Mouse (Mus musculus): ENCODE results near the gene Gmcl1. TPM values are rescaled to one million over a fixed set of nuclear protein-coding genes. Genes with fewer than 3 reads are reported as not detected.

Gmcl1 gene
- total RNA-seq, 2 experiments from 2014 or later, result 2.4 to 2.7 TPM

- no peak for DNase-seq
- intact Hi-C loops (cut with DNase I), result no loop called here
Observed at GRCm38 (mm10) chr6:86740652-86741051, 7.5 kb upstream of the Gmcl1 start.

- DNase-seq, result no peak
- intact Hi-C loops (cut with DNase I), result no loop called here
Observed at GRCm38 (mm10) chr6:86736830-86737229, 3.6 kb upstream of the Gmcl1 start.

DNA sequence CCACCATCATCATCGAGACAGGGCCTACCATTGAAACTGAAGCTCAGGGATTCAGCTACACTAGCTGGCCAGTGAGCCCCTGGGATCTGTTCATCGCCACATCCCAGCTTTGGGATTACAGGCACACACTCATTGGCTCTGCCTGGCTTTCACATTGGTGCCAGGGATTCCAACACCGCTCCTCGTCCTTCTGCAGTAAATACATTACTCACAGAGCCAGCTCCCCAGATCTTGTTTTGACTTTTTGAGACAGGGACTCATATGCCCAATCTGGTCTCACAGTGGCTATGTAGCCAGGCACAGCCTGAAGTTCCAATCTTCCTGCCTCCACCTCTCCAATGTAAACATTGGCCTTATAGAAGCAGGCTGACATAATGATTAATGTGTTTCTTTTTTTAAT lies 3.1 kb upstream of the Gmcl1 start:
- intact Hi-C loops (cut with DNase I), result no loop called here
- DNase-seq, result no peak

GRCm38 (mm10) chr6:86732276-86733173 lies 658 bp downstream of the Gmcl1 start:
- intact Hi-C loops (cut with DNase I), result no loop called here
- DNase-seq, result peak in 1 of 2 experiments; percentile 14

DNA sequence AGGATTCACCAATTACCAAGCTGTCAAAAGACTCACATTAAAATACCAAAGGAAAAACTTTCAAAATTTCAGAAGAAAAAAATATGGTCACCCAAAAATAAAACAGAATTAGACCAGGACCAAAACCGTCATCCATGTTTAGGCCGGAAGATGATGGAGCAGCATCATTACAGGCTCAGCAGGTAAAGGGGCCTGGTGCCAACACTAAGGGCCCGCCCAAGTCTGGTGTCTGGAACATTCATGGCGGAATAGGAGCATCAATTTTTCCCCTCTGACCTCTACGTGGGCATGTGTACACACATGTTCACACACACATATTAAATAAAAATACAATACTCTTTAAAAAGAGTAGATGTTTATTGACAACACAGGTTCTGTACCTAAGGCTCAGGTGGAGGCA lies 4.5 kb downstream of the Gmcl1 start:
- DNase-seq, result no peak
- intact Hi-C loops (cut with DNase I), result no loop called here

- no peak for DNase-seq
- intact Hi-C loops (cut with DNase I), result no loop called here
Observed at GRCm38 (mm10) chr6:86721977-86722376, 11.2 kb downstream of the Gmcl1 start.

DNA sequence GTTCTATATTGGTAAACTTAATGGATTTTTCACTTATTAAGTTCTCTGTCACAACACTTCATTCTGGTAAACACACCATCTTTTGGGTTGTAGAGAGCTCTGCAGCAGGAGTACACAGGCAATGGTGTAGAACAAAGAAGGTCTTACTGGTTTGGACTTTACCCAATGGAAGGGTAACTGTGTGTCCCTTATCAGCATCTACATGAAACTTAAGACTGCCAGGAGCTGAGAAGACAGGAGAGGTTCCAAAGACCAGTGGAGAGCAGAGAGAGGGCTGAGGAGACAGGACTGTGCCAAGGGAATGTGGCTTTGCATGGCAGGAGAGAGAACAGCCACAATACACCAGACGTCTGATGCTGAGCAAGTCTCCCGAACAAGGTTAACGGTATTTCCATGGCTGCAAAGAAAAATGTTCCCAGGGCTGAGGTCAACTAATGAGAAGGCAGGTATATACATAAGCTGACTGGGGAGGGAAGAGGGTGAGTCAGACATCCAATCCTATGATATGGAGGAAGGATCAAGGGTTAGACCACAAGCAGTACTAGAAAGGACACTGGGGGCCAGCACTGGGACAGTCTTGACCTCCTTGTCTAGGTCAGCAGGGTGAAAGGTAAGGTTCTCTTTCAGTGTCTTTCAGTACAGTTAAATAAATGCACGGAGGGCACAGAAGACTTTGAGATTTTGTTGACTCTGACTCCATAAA lies 25.0 kb downstream of the Gmcl1 start:
- no peak for DNase-seq
- intact Hi-C loops (cut with DNase I), result no loop called here

DNA sequence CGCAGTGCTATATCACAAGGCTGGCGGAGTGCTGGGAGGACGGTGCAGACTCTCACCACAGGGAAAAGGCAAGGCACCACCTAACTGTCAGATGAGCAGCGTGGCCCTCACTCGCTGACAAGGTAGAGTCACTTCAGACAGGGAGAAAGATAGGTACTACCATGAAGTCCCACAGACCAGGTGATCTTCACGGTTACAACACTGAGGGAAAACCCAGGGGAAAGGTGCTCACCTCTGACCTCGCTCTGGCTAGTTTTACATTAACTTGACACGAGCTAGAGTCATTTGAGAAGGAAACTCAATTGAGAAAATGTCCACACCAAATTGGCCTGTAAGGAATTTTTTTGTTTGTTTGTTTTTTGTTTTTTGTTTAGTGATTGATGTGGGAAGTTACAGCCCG lies 30.6 kb downstream of the Gmcl1 start:
- DNase-seq, result no peak
- intact Hi-C loops (cut with DNase I), result no loop called here

DNA sequence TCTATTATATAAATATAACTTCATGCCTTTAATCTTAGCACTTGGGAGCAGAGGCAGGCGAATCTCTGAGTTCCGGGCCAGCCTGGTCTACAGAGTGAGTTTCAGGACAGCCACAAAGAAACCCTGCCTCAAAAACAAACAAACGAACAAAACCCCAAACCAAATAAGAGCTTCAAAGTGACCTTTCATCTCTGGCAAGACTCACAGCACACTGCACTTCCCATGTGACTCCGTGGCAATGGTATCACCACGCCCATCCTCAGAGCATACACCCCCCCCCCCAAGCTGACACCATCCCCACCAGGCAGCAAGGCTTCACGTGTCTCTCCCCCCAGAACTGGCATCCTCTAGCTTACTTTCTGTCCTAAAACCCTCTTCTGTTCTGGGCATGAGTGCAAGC lies 35.3 kb downstream of the Gmcl1 start:
- intact Hi-C loops (cut with DNase I), result no loop called here
- DNase-seq, result no peak

- intact Hi-C loops (cut with DNase I), result no loop called here
- DNase-seq, result no peak
Observed at GRCm38 (mm10) chr6:86696213-86696612, 37.0 kb downstream of the Gmcl1 start.

DNA sequence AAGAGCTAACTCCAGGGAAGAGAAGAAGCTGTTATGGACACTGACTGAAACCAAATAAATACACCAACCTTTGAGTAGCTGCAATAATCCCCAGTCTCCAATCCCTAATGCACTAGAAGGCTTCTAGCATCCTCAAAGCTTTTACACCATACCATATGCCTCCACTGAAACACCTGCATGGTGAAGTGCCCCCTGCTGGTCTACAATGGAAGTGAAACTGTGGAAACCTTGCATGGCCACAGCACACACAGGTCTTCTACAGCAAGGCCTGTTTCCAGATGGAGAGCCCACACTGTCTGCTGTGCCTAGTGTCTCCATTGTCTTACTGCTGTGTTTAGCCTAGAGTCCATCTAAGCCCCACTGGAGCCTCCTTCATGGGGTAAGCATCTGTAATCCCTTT lies 38.7 kb downstream of the Gmcl1 start:
- intact Hi-C loops (cut with DNase I), result no loop called here

GRCm38 (mm10) chr6:86689671-86690070 lies 43.5 kb downstream of the Gmcl1 start:
- DNase-seq, result no peak
- intact Hi-C loops (cut with DNase I), result no loop called here

More for the DNA sequence above, 38.7 kb downstream of the Gmcl1 start:
- peak in 1 of 2 experiments; percentile 13 for DNase-seq

DNA sequence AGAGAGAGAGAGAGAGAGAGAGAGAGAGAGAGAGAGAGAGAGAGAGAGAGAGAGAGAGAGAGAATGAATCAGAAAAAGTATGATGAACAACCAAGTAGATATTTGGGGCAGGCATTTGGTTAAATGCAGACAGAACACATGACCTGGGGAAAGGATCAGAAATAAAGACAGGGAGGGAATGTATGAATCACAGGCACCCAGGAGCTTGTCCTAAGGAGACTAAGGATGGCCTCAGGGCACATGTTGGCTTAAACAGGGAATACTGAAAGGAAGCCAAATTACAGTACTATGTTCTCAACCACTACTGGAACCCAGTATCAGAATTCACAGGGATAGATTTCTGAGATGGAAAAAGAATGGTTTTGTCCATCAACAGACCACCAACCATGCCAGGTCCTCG lies 46.2 kb downstream of the Gmcl1 start:
- intact Hi-C loops (cut with DNase I), result no loop called here

DNA sequence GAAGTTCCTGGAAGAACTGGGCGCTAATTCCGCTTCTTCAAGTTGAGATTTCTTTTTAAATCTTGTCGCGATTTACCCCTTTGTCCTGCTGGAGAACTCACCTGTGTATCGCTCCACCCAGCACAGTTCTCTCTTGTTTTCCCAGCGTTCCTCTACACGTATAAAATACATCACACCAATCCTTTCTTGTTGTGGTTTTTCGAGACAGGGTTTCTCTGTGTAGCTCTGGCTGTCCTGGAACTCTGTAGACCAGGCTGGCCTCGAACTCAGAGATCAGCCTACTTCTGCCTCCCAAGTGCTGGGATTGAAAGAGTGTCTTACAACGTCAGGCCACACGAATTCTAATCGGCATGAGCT lies 48.5 kb downstream of the Gmcl1 start:
- intact Hi-C loops (cut with DNase I), result no loop called here
- no peak for DNase-seq

More for the DNA sequence above, 46.2 kb downstream of the Gmcl1 start:
- no peak for DNase-seq

GRCm38 (mm10) chr6:86683872-86684654 lies 49.1 kb downstream of the Gmcl1 start, which contains the start of gene Snrnp27:
Gene Snrnp27 (minus strand): TSS chr6:86684522.
- peak; percentile 85 to 93 for DNase-seq
- intact Hi-C loops (cut with DNase I), result no loop called here

GRCm38 (mm10) chr6:86681289-86681688 lies 51.9 kb downstream of the Gmcl1 start:
- intact Hi-C loops (cut with DNase I), result no loop called here
- no peak for DNase-seq

GRCm38 (mm10) chr6:86678341-86678740 lies 54.8 kb downstream of the Gmcl1 start:
- intact Hi-C loops (cut with DNase I), result no loop called here
- DNase-seq, result no peak

- no peak for DNase-seq
- intact Hi-C loops (cut with DNase I), result loop anchor here (5.0 kb wide), 1 partner anchor 204 kb away; no protein-coding TSS in a partner anchor
Observed at GRCm38 (mm10) chr6:86670873-86671272, 62.3 kb downstream of the Gmcl1 start.

- peak; percentile 100 for DNase-seq
- intact Hi-C loops (cut with DNase I), result loop anchor here (5.0 kb wide), 1 partner anchor 122 kb away; no protein-coding TSS in a partner anchor
Observed at GRCm38 (mm10) chr6:86669240-86669727, 63.9 kb downstream of the Gmcl1 start.

- no peak for DNase-seq
- intact Hi-C loops (cut with DNase I), result loop anchor here (5.0 kb wide), 1 partner anchor 121 kb away; no protein-coding TSS in a partner anchor
Observed at GRCm38 (mm10) chr6:86668580-86669239, 64.5 kb downstream of the Gmcl1 start, which contains the start of gene Mxd1. Gene Mxd1 (minus strand): TSS chr6:86669161.
